Mouse (Mus musculus) lung, embryonic 16.5 days (tissue): Measurements from ENCODE around the gene Csdc2. TPM values are rescaled to one million over a fixed set of nuclear protein-coding genes. Genes with fewer than 3 reads are reported as not detected.

Source experiments
- ATAC-seq: fragments of 200-750 bp; cut with Nextera tagmentation; 2 replicates; pipeline ENCODE4 v1.8.0; 2017; ENCODE audit warnings: low read depth, mild to moderate bottlenecking, moderate library complexity
- H3K27ac ChIP-seq: fragments of 300-500 bp; sonication (generic); 2 replicates; pipeline ENCODE4 v1.5.1; 2014; ENCODE audit warnings: mild to moderate bottlenecking, control low read depth, low read length
- H3K27me3 ChIP-seq: fragments of 300-500 bp; sonication (generic); 2 replicates; pipeline ENCODE4 v1.6.1; 2014; ENCODE audit warnings: low read depth, low read length, mixed read lengths; ENCODE audit not compliant: control insufficient read depth, insufficient read depth
- H3K36me3 ChIP-seq: fragments of 300-500 bp; sonication (generic); 2 replicates; pipeline ENCODE4 v1.6.1; 2014; ENCODE audit warnings: low read length; ENCODE audit not compliant: control insufficient read depth, insufficient read depth
- H3K4me1 ChIP-seq: fragments of 300-500 bp; sonication (generic); replicated peaks from 2 replicates; pipeline ENCODE4 v1.6.1; 2014; ENCODE audit warnings: low read length, mixed read lengths; ENCODE audit not compliant: control insufficient read depth, insufficient read depth
- H3K4me2 ChIP-seq: fragments of 300-500 bp; sonication (generic); 2 replicates; pipeline ENCODE4 v1.6.1; 2014; ENCODE audit warnings: low read depth, low read length, control low read depth
- H3K4me3 ChIP-seq: fragments of 300-500 bp; sonication (generic); 2 replicates; pipeline ENCODE4 v1.5.1; 2014; ENCODE audit warnings: mild to moderate bottlenecking, low read length, control low read depth
- H3K9ac ChIP-seq: fragments of 300-500 bp; sonication (generic); 2 replicates; pipeline ENCODE4 v1.6.1; 2014; ENCODE audit warnings: low read length, control low read depth
- H3K9me3 ChIP-seq: fragments of 300-500 bp; sonication (generic); 2 replicates; pipeline ENCODE4 v1.6.1; 2016; ENCODE audit warnings: low read length; ENCODE audit not compliant: control insufficient read depth
- WGBS: fragments of 180-500 bp; shearing (Covaris S2); extraction: QIAGEN DNeasy Blood & Tissue Kit; methylation state at CpG from one replicate; pipeline ENCODE4 v1.1.7; 2014; 5-methylcytosine and 5-hydroxymethylcytosine counted together
- polyA plus RNA-seq: library from polyadenylated mRNA; unstranded; fragments of >200 nt; fragmentation: Nextera tagmentation; extraction: Ambion mirVana; gene quantifications from 2 replicates; pipeline ENCODE4 v1.2.1, GENCODE M21; 2015

Gene Csdc2
- 10.0 and 10.7 TPM in 2 replicates for polyA plus RNA-seq

GRCm38 (mm10) chr15:81936679-81937078 is at the start of gene Csdc2:
TSS of gene Csdc2 (plus strand) at chr15:81936759.
- peak within 1 kb of the TSS; percentile 61 for H3K9ac ChIP-seq
- H3K9me3 ChIP-seq, result no peaks in the 10 kb centered on the region
- peak within 1 kb of the TSS; percentile 43; the same call in 1 of the 2 replicates for H3K27ac ChIP-seq
- H3K27me3 ChIP-seq, result no peaks in the 10 kb centered on the region; the same call in 1 of the 2 replicates
- peak; percentile 65 for ATAC-seq
- peak within 1 kb of the TSS; percentile 66 for H3K4me2 ChIP-seq
- no peaks in the 10 kb centered on the region for H3K36me3 ChIP-seq
- peak within 1 kb of the TSS; percentile 36 for H3K4me3 ChIP-seq
- peaks cover 17% of the 10 kb centered on the region for H3K4me1 ChIP-seq
- WGBS, result 1% methylated on average over 12 of the region's 12 CpGs

GRCm38 (mm10) chr15:81886795-81887550 is 49.6 kb upstream of the Csdc2 start:
- Histone ChIP-seq H3K36me3 (peaks cover 21% of the 10 kb centered on the region; the same call in 1 of the 2 replicates), H3K27me3 (no peaks in the 10 kb centered on the region), H3K9ac (no peak overlapping the region), H3K4me3 (no peak overlapping the region), H3K27ac (no peak overlapping the region), H3K4me1 (no peaks in the 10 kb centered on the region), H3K9me3 (no peaks in the 10 kb centered on the region), H3K4me2 (no peak overlapping the region)
- no peak for ATAC-seq
- WGBS, result 92% methylated on average over 6 of the region's 6 CpGs

- Histone ChIP-seq H3K4me3 (no peak overlapping the region), H3K27ac (no peak overlapping the region), H3K27me3 (no peaks in the 10 kb centered on the region), H3K4me2 (no peak overlapping the region), H3K9me3 (no peaks in the 10 kb centered on the region), H3K9ac (no peak overlapping the region), H3K4me1 (0 out of 2 replicates have a peak, but pooled peaks cover 2% of the 10 kb centered on the region), H3K36me3 (peaks cover 23% of the 10 kb centered on the region; the same call in 1 of the 2 replicates)
- no peak for ATAC-seq
- WGBS, result 89% methylated on average over 7 of the region's 7 CpGs
Observed at GRCm38 (mm10) chr15:81889175-81889574, 47.4 kb upstream of the Csdc2 start.

- H3K4me3 ChIP-seq, result no peak overlapping the region
- H3K27ac ChIP-seq, result no peak overlapping the region
- WGBS, result 85% methylated on average over 7 of the region's 7 CpGs
- H3K36me3 ChIP-seq, result peaks cover 27% of the 10 kb centered on the region; the same call in 1 of the 2 replicates
- ATAC-seq, result no peak
- H3K4me1 ChIP-seq, result 0 out of 2 replicates have a peak, but pooled peaks cover 2% of the 10 kb centered on the region
- H3K9me3 ChIP-seq, result no peaks in the 10 kb centered on the region
- H3K27me3 ChIP-seq, result no peaks in the 10 kb centered on the region
- no peak overlapping the region for H3K4me2 ChIP-seq
- H3K9ac ChIP-seq, result no peak overlapping the region
Observed at GRCm38 (mm10) chr15:81891140-81891802, 45.3 kb upstream of the Csdc2 start.

- 0 out of 2 replicates have a peak, but pooled peaks cover 2% of the 10 kb centered on the region for H3K4me1 ChIP-seq
- no peak for ATAC-seq
- no peaks in the 10 kb centered on the region for H3K27me3 ChIP-seq
- 89% methylated on average over 8 of the region's 8 CpGs for WGBS
- peaks cover 27% of the 10 kb centered on the region; the same call in 1 of the 2 replicates for H3K36me3 ChIP-seq
- H3K4me3 ChIP-seq, result no peak overlapping the region
- no peak overlapping the region for H3K9ac ChIP-seq
- no peaks in the 10 kb centered on the region for H3K9me3 ChIP-seq
- no peak overlapping the region for H3K4me2 ChIP-seq
- no peak overlapping the region for H3K27ac ChIP-seq
Observed at GRCm38 (mm10) chr15:81891822-81892580, 44.6 kb upstream of the Csdc2 start.

GRCm38 (mm10) chr15:81894002-81894401 is 42.6 kb upstream of the Csdc2 start:
- no peak overlapping the region for H3K4me3 ChIP-seq
- no peak overlapping the region for H3K9ac ChIP-seq
- H3K36me3 ChIP-seq, result peaks cover 24% of the 10 kb centered on the region; the same call in 1 of the 2 replicates
- ATAC-seq, result peak; percentile 92
- WGBS, result 61% methylated on average over 1 of the region's 1 CpGs
- 0 out of 2 replicates have a peak, but pooled peaks cover 2% of the 10 kb centered on the region for H3K4me1 ChIP-seq
- no peaks in the 10 kb centered on the region for H3K9me3 ChIP-seq
- no peaks in the 10 kb centered on the region for H3K27me3 ChIP-seq
- H3K27ac ChIP-seq, result peak overlapping the region; percentile 11; the same call in 1 of the 2 replicates
- no peak overlapping the region for H3K4me2 ChIP-seq

GRCm38 (mm10) chr15:81896407-81896806 is 40.2 kb upstream of the Csdc2 start:
- H3K27me3 ChIP-seq, result no peaks in the 10 kb centered on the region
- no peak overlapping the region for H3K4me3 ChIP-seq
- no peak for ATAC-seq
- WGBS, result 78% methylated on average over 2 of the region's 2 CpGs
- peaks cover 23% of the 10 kb centered on the region; the same call in 1 of the 2 replicates for H3K36me3 ChIP-seq
- no peak overlapping the region for H3K27ac ChIP-seq
- H3K4me1 ChIP-seq, result 0 out of 2 replicates have a peak, but pooled peaks cover 2% of the 10 kb centered on the region
- no peak overlapping the region for H3K9ac ChIP-seq
- no peak overlapping the region for H3K4me2 ChIP-seq
- H3K9me3 ChIP-seq, result no peaks in the 10 kb centered on the region

- H3K4me2 ChIP-seq, result no peak overlapping the region
- H3K27me3 ChIP-seq, result no peaks in the 10 kb centered on the region
- peaks cover 24% of the 10 kb centered on the region for H3K36me3 ChIP-seq
- H3K4me3 ChIP-seq, result no peak overlapping the region
- 0 out of 2 replicates have a peak, but pooled peaks cover 2% of the 10 kb centered on the region for H3K4me1 ChIP-seq
- no peak for ATAC-seq
- H3K9me3 ChIP-seq, result no peaks in the 10 kb centered on the region
- WGBS, result 87% methylated on average over 5 of the region's 5 CpGs
- no peak overlapping the region for H3K9ac ChIP-seq
- no peak overlapping the region for H3K27ac ChIP-seq
Observed at GRCm38 (mm10) chr15:81897607-81898285, 38.8 kb upstream of the Csdc2 start.
